Mouse (Mus musculus) MEL (cell line): Measurements from ENCODE around the gene Gm20521. TPM values are rescaled to one million over a fixed set of nuclear protein-coding genes. Genes with fewer than 3 reads are reported as not detected.

Source experiments
- DNase-seq: peaks from one replicate; pipeline ENCODE4 v3.0.0; 2011; ENCODE audit warnings: low read depth, low spot score
- H3K27ac ChIP-seq: 2 replicates; pipeline ENCODE4 v1.5.1; 2012; ENCODE audit warnings: low read depth, mild to moderate bottlenecking, control low read depth, low read length, moderate library complexity; ENCODE audit not compliant: control insufficient read depth
- H3K27me3 ChIP-seq, 2 experiments: fragments of 150-350 bp in 1 of 2; sonication (generic) in 1 of 2; 2 replicates each; pipeline ENCODE4 v1.6.1; 2012; ENCODE audit warnings: low read length in 2 of 2, mild to moderate bottlenecking in 2 of 2, improper control_type of control experiment in 1 of 2, moderate library complexity in 1 of 2; ENCODE audit not compliant: insufficient read depth in 2 of 2, control insufficient read depth in 1 of 2
- H3K36me3 ChIP-seq, 2 experiments: 2 replicates each; pipeline ENCODE4 v1.6.1; 2012 to 2014; ENCODE audit warnings: low read length in 2 of 2, improper control_type of control experiment in 1 of 2, inconsistent platforms in 1 of 2, mild to moderate bottlenecking in 1 of 2; ENCODE audit not compliant: insufficient read depth in 2 of 2, control insufficient read depth in 1 of 2
- H3K4me1 ChIP-seq, 2 experiments: fragments of 150-350 bp in 1 of 2; sonication (generic) in 1 of 2; 2 replicates each; pipeline ENCODE4 v1.6.1; 2012; ENCODE audit warnings: low read length in 2 of 2, improper control_type of control experiment in 1 of 2, mild to moderate bottlenecking in 1 of 2; ENCODE audit not compliant: insufficient read depth in 2 of 2, control insufficient read depth in 1 of 2
- H3K4me3 ChIP-seq, 2 experiments: fragments of 150-350 bp in 1 of 2; sonication (generic) in 1 of 2; 2 replicates each; pipeline ENCODE4 v1.5.1; 2012; ENCODE audit warnings: low read depth in 2 of 2, low read length in 2 of 2, mild to moderate bottlenecking in 2 of 2, moderate library complexity in 2 of 2, control low read depth in 1 of 2, improper control_type of control experiment in 1 of 2; ENCODE audit not compliant: control insufficient read depth in 1 of 2, insufficient read depth in 1 of 2
- H3K79me2 ChIP-seq: 2 replicates; pipeline ENCODE4 v1.6.1; 2012; ENCODE audit warnings: mild to moderate bottlenecking, low read length, moderate library complexity; ENCODE audit not compliant: control insufficient read depth, poor library complexity, insufficient read depth
- H3K9ac ChIP-seq: 2 replicates; pipeline ENCODE4 v1.6.1; 2012; ENCODE audit warnings: low read depth, mild to moderate bottlenecking, control low read depth, low read length, moderate library complexity; ENCODE audit not compliant: control insufficient read depth, poor library complexity, severe bottlenecking
- H3K9me3 ChIP-seq: fragments of 150-350 bp; sonication (generic); replicated peaks from 2 replicates; pipeline ENCODE4 v1.6.1; 2012; ENCODE audit warnings: mild to moderate bottlenecking, low read length, improper control_type of control experiment, moderate library complexity; ENCODE audit not compliant: insufficient read depth
- E2F4 ChIP-seq: IDR thresholded peaks from 2 replicates; pipeline ENCODE4 v1.6.1; 2011; ENCODE audit warnings: low read depth, low read length, improper control_type of control experiment, borderline replicate concordance
- EP300 ChIP-seq, 2 experiments: IDR thresholded peaks; 2 replicates each; pipeline ENCODE4 v1.6.1; 2011; ENCODE audit warnings: improper control_type of control experiment in 2 of 2, low read length in 2 of 2, low read depth in 1 of 2, mild to moderate bottlenecking in 1 of 2
- GATA1 ChIP-seq: IDR thresholded peaks from 2 replicates; pipeline ENCODE4 v1.6.1; 2011; ENCODE audit warnings: low read depth, low read length, improper control_type of control experiment
- HCFC1 ChIP-seq: IDR thresholded peaks from 2 replicates; pipeline ENCODE4 v1.6.1; 2012; ENCODE audit warnings: low read depth, mild to moderate bottlenecking, inconsistent platforms, low read length, improper control_type of control experiment, moderate library complexity
- KAT2A ChIP-seq: conservative IDR thresholded peaks from 2 replicates; pipeline ENCODE4 v1.6.1; 2012; ENCODE audit warnings: low read depth, low read length, improper control_type of control experiment, inconsistent platforms
- MAFK ChIP-seq: IDR thresholded peaks from 2 replicates; pipeline ENCODE4 v1.6.1; 2011; ENCODE audit warnings: low read depth, mild to moderate bottlenecking, low read length, improper control_type of control experiment, borderline replicate concordance
- MAX ChIP-seq: IDR thresholded peaks from 2 replicates; pipeline ENCODE4 v1.6.1; 2011; ENCODE audit warnings: low read length, improper control_type of control experiment
- MAZ ChIP-seq: IDR thresholded peaks from 2 replicates; pipeline ENCODE4 v1.6.1; 2012; ENCODE audit warnings: low read depth, mild to moderate bottlenecking, inconsistent platforms, low read length, improper control_type of control experiment
- MEF2A ChIP-seq: IDR thresholded peaks from 2 replicates; pipeline ENCODE4 v1.6.1; 2014; ENCODE audit warnings: low read depth, mild to moderate bottlenecking, inconsistent platforms, low read length, improper control_type of control experiment; ENCODE audit not compliant: poor library complexity, insufficient replicate concordance, severe bottlenecking; ENCODE audit errors: extremely low read depth
- MXI1 ChIP-seq: IDR thresholded peaks from 2 replicates; pipeline ENCODE4 v1.6.1; 2011; ENCODE audit warnings: mild to moderate bottlenecking, low read depth, low read length, improper control_type of control experiment
- NELFE ChIP-seq: IDR thresholded peaks from 2 replicates; pipeline ENCODE4 v1.6.1; 2011; ENCODE audit warnings: low read depth, low read length, improper control_type of control experiment
- POLR2A ChIP-seq, 2 experiments: IDR thresholded peaks; 2 replicates each; pipeline ENCODE4 v1.6.1; 2011 to 2012; ENCODE audit warnings: low read length in 2 of 2, mild to moderate bottlenecking in 2 of 2, control low read depth in 1 of 2, improper control_type of control experiment in 1 of 2, low read depth in 1 of 2, moderate library complexity in 1 of 2; ENCODE audit not compliant: control insufficient read depth in 1 of 2, insufficient read depth in 1 of 2, poor library complexity in 1 of 2
- POLR2AphosphoS2 ChIP-seq: IDR thresholded peaks from 2 replicates; pipeline ENCODE4 v1.6.1; 2011; ENCODE audit warnings: low read length, improper control_type of control experiment
- POLR2AphosphoS5 ChIP-seq: IDR thresholded peaks from 2 replicates; pipeline ENCODE4 v1.6.1; 2012; ENCODE audit warnings: low read depth, borderline replicate concordance, mild to moderate bottlenecking, inconsistent platforms, low read length, moderate library complexity, mixed read lengths
- SMC3 ChIP-seq: IDR thresholded peaks from 2 replicates; pipeline ENCODE4 v1.6.1; 2011; ENCODE audit warnings: low read depth, low read length, improper control_type of control experiment
- TBP ChIP-seq: IDR thresholded peaks from 2 replicates; pipeline ENCODE4 v1.8.0; 2011; ENCODE audit warnings: low read depth, low read length, improper control_type of control experiment
- TCF12 ChIP-seq: IDR thresholded peaks from 2 replicates; pipeline ENCODE4 v1.6.1; 2014; ENCODE audit warnings: low read depth, mild to moderate bottlenecking, inconsistent platforms, low read length, improper control_type of control experiment, moderate library complexity
- UBTF ChIP-seq: IDR thresholded peaks from 2 replicates; pipeline ENCODE4 v1.6.1; 2012; ENCODE audit warnings: low read depth, mild to moderate bottlenecking, inconsistent platforms, low read length, improper control_type of control experiment, moderate library complexity, borderline replicate concordance; ENCODE audit not compliant: insufficient read depth
- USF1 ChIP-seq: IDR thresholded peaks from 2 replicates; pipeline ENCODE4 v1.6.1; 2014; ENCODE audit warnings: low read depth, mild to moderate bottlenecking, inconsistent platforms, low read length, improper control_type of control experiment, moderate library complexity
- USF2 ChIP-seq, 2 experiments: IDR thresholded peaks; 2 replicates each; pipeline ENCODE4 v1.6.1; 2011 to 2012; ENCODE audit warnings: improper control_type of control experiment in 2 of 2, low read length in 2 of 2, borderline replicate concordance in 1 of 2, inconsistent platforms in 1 of 2, low read depth in 1 of 2, mild to moderate bottlenecking in 1 of 2; ENCODE audit not compliant: insufficient read depth in 1 of 2
- ZC3H11A ChIP-seq: IDR thresholded peaks from 2 replicates; pipeline ENCODE4 v1.6.1; 2012; ENCODE audit warnings: low read depth, mild to moderate bottlenecking, inconsistent platforms, low read length, improper control_type of control experiment
- ZMIZ1 ChIP-seq: IDR thresholded peaks from 2 replicates; pipeline ENCODE4 v1.6.1; 2012; ENCODE audit warnings: low read depth, mild to moderate bottlenecking, inconsistent platforms, low read length, improper control_type of control experiment, moderate library complexity
- ZNF384 ChIP-seq: IDR thresholded peaks from 2 replicates; pipeline ENCODE4 v1.6.1; 2012; ENCODE audit warnings: low read depth, mild to moderate bottlenecking, inconsistent platforms, low read length, improper control_type of control experiment
- polyA plus RNA-seq, 2 experiments: library from polyadenylated mRNA; stranded (reverse) in 1 of 2; unstranded in 1 of 2; fragments of >175 nt in 1 of 2; fragments of >200 nt in 1 of 2; gene quantifications; 2 replicates each; pipeline versions ENCODE4 v1.2.1 to v1.2.4; 2012; ENCODE audit warnings: low replicate concordance in 2 of 2, low read depth in 1 of 2; ENCODE audit not compliant: insufficient read length in 2 of 2, insufficient read depth in 1 of 2, missing spikeins in 1 of 2
- total RNA-seq: library from RNA; depleted of rRNA; stranded (reverse); fragments of 300-350 nt; gene quantifications from 2 replicates; pipeline ENCODE4 v1.2.3, GENCODE M21; 2012

Gm20521 gene
- total and polyA plus RNA-seq, 3 experiments = 0.58 to 3.4 TPM; not detected in 1

DNA sequence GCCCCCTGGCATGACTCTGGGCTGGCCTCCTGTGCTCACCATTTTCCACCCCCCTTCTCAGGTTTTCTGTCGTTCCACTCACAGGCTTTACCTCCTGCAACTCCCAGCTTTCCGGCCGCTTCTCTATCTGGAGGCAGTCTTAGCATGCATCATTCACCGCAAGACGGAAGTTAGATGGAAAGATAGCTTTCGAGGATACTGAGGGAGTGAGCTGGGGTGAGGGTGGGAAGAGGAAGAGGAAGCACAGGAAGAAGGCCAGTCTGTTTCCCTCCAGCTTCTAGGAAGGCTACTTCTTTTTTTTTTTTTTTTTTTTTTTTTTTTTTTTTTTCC lies 53.6 kb downstream of the Gm20521 start:
- no peaks in the 10 kb centered on the region for H3K9me3 ChIP-seq
- peak; percentile 53 for DNase-seq
- H3K4me3 ChIP-seq = no peak overlapping the region
- TF ChIP-seq POLR2A (IDR thresholded peaks at IDR 0.05; ENCODE audit: control insufficient read depth in 1 of 2, insufficient read depth in 1 of 2, low read depth in 1 of 2, low read length in 2 of 2, poor library complexity in 1 of 2) = no peak
- no peak for TF ChIP-seq MAFK
- TF ChIP-seq TCF12 = no peak
- 0 out of 4 replicates have a peak, but pooled peaks of 1 of the 2 experiments have one; percentile 19 for TF ChIP-seq EP300 (IDR thresholded peaks at IDR 0.05; ENCODE audit: low read depth in 1 of 2, low read length in 2 of 2)
- no peak for TF ChIP-seq ZNF384
- TF ChIP-seq USF1 = no peak
- no peak for TF ChIP-seq MAX
- peak; percentile 34; the same call in 1 of the 2 replicates for TF ChIP-seq GATA1
- no peak for TF ChIP-seq ZMIZ1
- no peak for TF ChIP-seq E2F4
- TF ChIP-seq SMC3 = no peak
- no peak for TF ChIP-seq MAZ
- no peak for TF ChIP-seq ZC3H11A
- TF ChIP-seq POLR2AphosphoS5 = no peak
- no peak for TF ChIP-seq MEF2A
- peaks cover 0 to 1% of the 10 kb centered on the region in 2 experiments; a peak in 2 of 4 replicates for H3K27me3 ChIP-seq
- H3K9ac ChIP-seq = no peak overlapping the region
- H3K79me2 ChIP-seq = no peaks in the 10 kb centered on the region
- peaks cover 0 to 5% of the 10 kb centered on the region in 2 experiments; a peak in 1 of 4 replicates for H3K36me3 ChIP-seq
- H3K4me1 ChIP-seq = peaks cover 0 to 8% of the 10 kb centered on the region in 2 experiments; a peak in 1 of 4 replicates
- no peak overlapping the region for H3K27ac ChIP-seq

DNA sequence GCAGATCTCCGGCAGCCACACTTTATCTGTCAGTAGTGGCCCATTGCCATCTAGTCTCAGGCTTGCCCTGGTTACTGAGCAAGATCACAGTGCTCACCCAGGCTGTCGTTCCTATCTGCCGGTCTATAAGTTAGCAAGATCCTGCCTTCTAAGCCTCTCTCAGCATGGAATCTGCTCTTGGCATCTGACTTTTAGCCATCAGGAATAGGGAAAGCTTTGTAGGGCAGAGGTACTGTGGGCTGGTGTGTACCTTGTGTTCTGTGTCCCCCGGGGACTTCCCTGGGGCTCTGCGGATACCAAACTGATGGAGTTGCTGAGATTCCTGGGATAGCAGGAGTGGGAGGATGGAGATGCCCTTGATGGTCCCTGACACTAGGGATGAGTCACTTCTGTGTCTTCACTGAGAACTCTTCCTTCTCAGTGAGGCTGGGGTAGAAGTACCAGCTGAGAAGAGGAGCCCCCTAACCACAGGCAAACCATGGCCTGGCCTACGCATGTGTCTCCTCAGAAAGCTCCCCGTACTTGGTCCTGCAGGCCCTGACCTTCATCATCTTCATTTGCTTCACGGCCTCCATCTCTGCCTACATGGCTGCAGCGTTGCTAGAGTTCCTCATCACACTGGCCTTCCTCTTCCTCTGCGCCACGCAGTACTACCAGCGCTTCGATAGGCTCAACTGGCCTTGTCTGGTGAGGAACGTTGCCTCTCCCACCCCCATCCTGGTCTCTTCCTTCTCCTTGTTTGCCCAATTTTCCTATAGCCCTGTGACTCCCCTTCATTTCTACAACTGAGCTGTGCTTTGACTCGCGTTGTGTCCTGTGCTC lies 54.3 kb downstream of the Gm20521 start:
- H3K27ac ChIP-seq = no peak overlapping the region
- TF ChIP-seq TBP = no peak
- no peak for TF ChIP-seq E2F4
- no peak for TF ChIP-seq POLR2AphosphoS2
- TF ChIP-seq EP300 (IDR thresholded peaks at IDR 0.05; ENCODE audit: low read depth in 1 of 2, low read length in 2 of 2) = no peak
- no peak for TF ChIP-seq POLR2A (IDR thresholded peaks at IDR 0.05; ENCODE audit: control insufficient read depth in 1 of 2, insufficient read depth in 1 of 2, low read depth in 1 of 2, low read length in 2 of 2, poor library complexity in 1 of 2)
- TF ChIP-seq ZC3H11A = no peak
- TF ChIP-seq KAT2A = no peak
- no peak for TF ChIP-seq ZNF384
- no peak for TF ChIP-seq UBTF
- TF ChIP-seq NELFE = no peak
- TF ChIP-seq HCFC1 = no peak
- no peak for TF ChIP-seq USF2 (IDR thresholded peaks at IDR 0.05; ENCODE audit: borderline replicate concordance in 1 of 2, insufficient read depth in 1 of 2, low read depth in 1 of 2, low read length in 2 of 2)
- TF ChIP-seq MXI1 = no peak
- no peak for TF ChIP-seq MAFK

More for the DNA sequence above, 54.3 kb downstream of the Gm20521 start:
- Histone ChIP-seq H3K4me1 (peaks cover 0 to 8% of the 10 kb centered on the region in 2 experiments; a peak in 1 of 4 replicates), H3K79me2 (no peaks in the 10 kb centered on the region), H3K4me3 (no peak overlapping the region), H3K9me3 (no peaks in the 10 kb centered on the region), H3K36me3 (peaks cover 0 to 5% of the 10 kb centered on the region in 2 experiments; a peak in 1 of 4 replicates), H3K9ac (no peak overlapping the region), H3K27me3 (peaks cover 0 to 1% of the 10 kb centered on the region in 2 experiments; a peak in 2 of 4 replicates)
- DNase-seq = peak; percentile 36
